ENCODE assay signal across 28 mouse cellular contexts in genomic region chr16:17835481-17835880, GRCm38 (mm10). TPM values are rescaled to one million over a fixed set of nuclear protein-coding genes. Genes with fewer than 3 reads are reported as not detected.
DNase-seq lines count a peak whose midpoint lies in the region; ATAC-seq and TF ChIP-seq lines count a peak whose summit lies in the region.
"Had no signal": no experiment of that assay in that cellular context is flagged by ENCODE, and none has a peak within 500 bp of the region (broad histone marks: within the 10 kb centered on the region; RNA-seq: fewer than 3 reads in every experiment).

No protein-coding gene starts in this region.

- no peaks in the 10 kb centered on the region for H3K9me3 ChIP-seq in hindbrain, embryonic 13.5 days
- no peaks in the 10 kb centered on the region for H3K9me3 ChIP-seq in hindbrain, embryonic 11.5 days (ENCODE audit: control insufficient read depth, low read length)
- H3K9me3 ChIP-seq: forebrain, embryonic 13.5 days; heart, embryonic 13.5 days; neural tube, embryonic 12.5 days had no signal

- no peak overlapping the region for H3K4me3 ChIP-seq in hindbrain, embryonic 13.5 days
- H3K4me3 ChIP-seq in hindbrain, embryonic 11.5 days (ENCODE audit: low read depth, low read length), result no peak overlapping the region
- peak overlapping the region; percentile 7 for H3K4me3 ChIP-seq in testis, adult 2 months (ENCODE audit: control insufficient read depth, low read depth, low read length)
- H3K4me3 ChIP-seq: forebrain, embryonic 13.5 days; heart, embryonic 13.5 days; left cerebral cortex, adult 2 months; neural tube, embryonic 12.5 days had no signal

- WGBS in hindbrain, embryonic 13.5 days, result 49% methylated on average over 13 of the region's 13 CpGs
- 51% methylated on average over 13 of the region's 13 CpGs for whole genome bisulfite sequencing in hindbrain, embryonic 11.5 days

- H3K27me3 ChIP-seq in hindbrain, embryonic 13.5 days, result peaks cover 80% of the 10 kb centered on the region
- H3K27me3 ChIP-seq in hindbrain, embryonic 11.5 days (ENCODE audit: control insufficient read depth, insufficient read depth, low read length), result peaks cover 57% of the 10 kb centered on the region
- no peaks in the 10 kb centered on the region for H3K27me3 ChIP-seq in testis, adult 2 months (ENCODE audit: control insufficient read depth, insufficient read depth, low read length)

- no peak for ATAC-seq in hindbrain, embryonic 13.5 days (ENCODE audit: low FRiP score)
- no peak for ATAC-seq in hindbrain, embryonic 11.5 days (ENCODE audit: low FRiP score)
- ATAC-seq: forebrain, embryonic 13.5 days; liver, postnatal 0 days had no signal

- H3K9ac ChIP-seq in hindbrain, embryonic 13.5 days, result peak overlapping the region; percentile 15; the same call in 1 of the 2 replicates
- no peak overlapping the region for H3K9ac ChIP-seq in hindbrain, embryonic 11.5 days (ENCODE audit: low read depth, low read length)
- H3K9ac ChIP-seq: forebrain, embryonic 13.5 days; heart, embryonic 13.5 days; liver, postnatal 0 days; neural tube, embryonic 12.5 days had no signal

- H3K4me1 ChIP-seq in hindbrain, embryonic 13.5 days (replicated peaks), result peaks cover 31% of the 10 kb centered on the region
- peaks cover 3% of the 10 kb centered on the region for H3K4me1 ChIP-seq in hindbrain, embryonic 11.5 days (replicated peaks; ENCODE audit: control insufficient read depth, insufficient read depth, low read length)
- peaks cover 25% of the 10 kb centered on the region for H3K4me1 ChIP-seq in testis, adult 2 months (ENCODE audit: control insufficient read depth, insufficient read depth, low read length)

- DNase-seq in adrenal gland, adult 2 months, result peak; percentile 18
- no peak for DNase-seq in adrenal gland, adult 8-10 months
- DNase-seq in hindbrain, embryonic 11.5 days (ENCODE audit: low spot score), result no peak
- DNase-seq in kidney, postnatal 14 days, result peak; percentile 47
- DNase-seq in kidney, adult 9 months, result no peak
- no peak for DNase-seq in testis, postnatal 14 days (ENCODE audit: low spot score)
- DNase-seq: adrenal gland, postnatal 25 days; heart, adult 11 months; layer of hippocampus, adult 9-11 months; left cerebral cortex, postnatal 4 days; liver, postnatal 0 days; lung, postnatal 10 days; right cerebral cortex, postnatal 25 days; thymus, adult 2 months had no signal

- H3K36me3 ChIP-seq in hindbrain, embryonic 13.5 days, result peaks cover 16% of the 10 kb centered on the region
- no peaks in the 10 kb centered on the region for H3K36me3 ChIP-seq in hindbrain, embryonic 11.5 days (ENCODE audit: control insufficient read depth, insufficient read depth, low read length)
- H3K36me3 ChIP-seq in testis, adult 2 months (ENCODE audit: control insufficient read depth, insufficient read depth, low read length), result no peaks in the 10 kb centered on the region

- no peak overlapping the region for H3K27ac ChIP-seq in hindbrain, embryonic 13.5 days
- no peak overlapping the region for H3K27ac ChIP-seq in hindbrain, embryonic 11.5 days (ENCODE audit: low read depth, low read length)
- H3K27ac ChIP-seq in testis, adult 2 months (ENCODE audit: control insufficient read depth, insufficient read depth, low read depth, low read length), result no peak overlapping the region
- H3K27ac ChIP-seq: forebrain, embryonic 13.5 days; heart, embryonic 13.5 days; left cerebral cortex, adult 2 months; neural tube, embryonic 12.5 days had no signal

- no peak for TF ChIP-seq CTCF in testis, adult 2 months (IDR thresholded peaks at IDR 0.05; ENCODE audit: control insufficient read depth, insufficient read depth, insufficient replicate concordance, low read depth, low read length)

- TF ChIP-seq POLR2A in testis, adult 2 months (IDR thresholded peaks at IDR 0.05; ENCODE audit: control insufficient read depth, low read depth, low read length), result no peak

- no peak overlapping the region for H3K4me2 ChIP-seq in hindbrain, embryonic 13.5 days
- no peak overlapping the region for H3K4me2 ChIP-seq in hindbrain, embryonic 11.5 days (replicated peaks; ENCODE audit: low read depth, low read length)
- H3K4me2 ChIP-seq: forebrain, embryonic 13.5 days; heart, embryonic 13.5 days had no signal

RNA-seq across cellular contexts. Expression of gene B830017H08Rik, which starts 2.6 kb away (rescaled TPM):
- total RNA-seq in adrenal gland, adult 2 months (2021), result not detected
- polyA plus RNA-seq in adrenal gland, adult 2 months (2012; rRNA removed), result not detected in 2 replicates
- not detected for total RNA-seq in adrenal gland, adult 8-10 months (2022)
- polyA plus RNA-seq in hindbrain, embryonic 13.5 days (2015; fragmentation: Nextera tagmentation; extraction: Ambion mirVana), result 2.1 and 2.2 TPM in 2 replicates
- 0.20 and 0.49 TPM in 2 replicates for polyA plus RNA-seq in hindbrain, embryonic 11.5 days (2014; fragmentation: Nextera tagmentation; extraction: Ambion mirVana)
- polyA plus RNA-seq in testis, adult 2 months (2012; rRNA removed), result 4.5 and 5.6 TPM in 2 replicates
- total RNA-seq: adrenal gland, postnatal 25 days; gastrocnemius, adult 8-10 months; heart, postnatal 25 days; liver, adult 2 months; megakaryocyte, adult 5-6 weeks; monocyte, adult 5-6 weeks had no signal
- polyA plus RNA-seq: heart, embryonic 13.5 days; intestine, embryonic 14.5 days; liver, adult 2 months; liver, postnatal 0 days; spleen, adult 2 months; stomach, embryonic 14.5 days; thymus, adult 2 months had no signal

RNA-seq across cellular contexts. Expression of gene Car15, which starts 2.7 kb away (rescaled TPM):
- 1 to 10 TPM; 1.7 to 3.8 TPM for total RNA-seq in adrenal gland, adult 2 months (2021)
- polyA plus RNA-seq in adrenal gland, adult 2 months (2012; rRNA removed), result 5.1 and 5.5 TPM in 2 replicates
- 1 to 10 TPM in 3 of 4 experiments, under 1 TPM in 1; 0.94 to 3.6 (median 2.3) TPM for total RNA-seq in adrenal gland, adult 8-10 months (2022)
- polyA plus RNA-seq in hindbrain, embryonic 13.5 days (2015; fragmentation: Nextera tagmentation; extraction: Ambion mirVana), result 4.5 and 4.8 TPM in 2 replicates
- 1.8 and 2.9 TPM in 2 replicates for polyA plus RNA-seq in hindbrain, embryonic 11.5 days (2014; fragmentation: Nextera tagmentation; extraction: Ambion mirVana)
- polyA plus RNA-seq in testis, adult 2 months (2012; rRNA removed), result 13.9 and 17.9 TPM in 2 replicates

RNA-seq across cellular contexts. Expression of gene Scarf2, which starts 38.4 kb away (rescaled TPM):
- total RNA-seq in adrenal gland, adult 2 months (2021), result 10 to 100 TPM in 1 of 2 experiments, 1 to 10 TPM in 1; 8.4 to 15.9 TPM
- 61.7 and 75.1 TPM in 2 replicates for polyA plus RNA-seq in adrenal gland, adult 2 months (2012; rRNA removed)
- total RNA-seq in adrenal gland, adult 8-10 months (2022), result 10 to 100 TPM; 11.8 to 14.9 (median 13.1) TPM
- 1.6 and 2.0 TPM in 2 replicates for polyA plus RNA-seq in hindbrain, embryonic 13.5 days (2015; fragmentation: Nextera tagmentation; extraction: Ambion mirVana)
- polyA plus RNA-seq in hindbrain, embryonic 11.5 days (2014; fragmentation: Nextera tagmentation; extraction: Ambion mirVana), result 6.4 and 7.2 TPM in 2 replicates
- 4.1 and 5.6 TPM in 2 replicates for polyA plus RNA-seq in testis, adult 2 months (2012; rRNA removed)
- total RNA-seq: monocyte, adult 5-6 weeks had no signal

RNA-seq across cellular contexts. Expression of gene Gm20518, which starts 56.0 kb away (rescaled TPM):
- under 1 TPM in 1 of 2 experiments, not detected in 1; 0.09 TPM for total RNA-seq in adrenal gland, adult 2 months (2021)
- 0.58 and 0.67 TPM in 2 replicates for polyA plus RNA-seq in adrenal gland, adult 2 months (2012; rRNA removed)
- under 1 TPM; 0.23 to 0.73 (median 0.33) TPM for total RNA-seq in adrenal gland, adult 8-10 months (2022)
- polyA plus RNA-seq in hindbrain, embryonic 13.5 days (2015; fragmentation: Nextera tagmentation; extraction: Ambion mirVana), result 0.63 and 0.65 TPM in 2 replicates
- 0.15 and 0.29 TPM in 2 replicates for polyA plus RNA-seq in hindbrain, embryonic 11.5 days (2014; fragmentation: Nextera tagmentation; extraction: Ambion mirVana)
- polyA plus RNA-seq in testis, adult 2 months (2012; rRNA removed), result 3.1 and 3.2 TPM in 2 replicates
- polyA plus RNA-seq: liver, postnatal 0 days had no signal

RNA-seq across cellular contexts. Expression of gene Tssk1, which starts 58.5 kb away (rescaled TPM):
- not detected for total RNA-seq in adrenal gland, adult 2 months (2021)
- polyA plus RNA-seq in adrenal gland, adult 2 months (2012; rRNA removed), result 0.03 TPM in 1 of 2 replicates, not detected in the other
- total RNA-seq in adrenal gland, adult 8-10 months (2022), result under 1 TPM in 3 of 4 experiments, not detected in 1; 0.08 to 0.17 (median 0.12) TPM
- polyA plus RNA-seq in hindbrain, embryonic 13.5 days (2015; fragmentation: Nextera tagmentation; extraction: Ambion mirVana), result 0.05 and 0.10 TPM in 2 replicates
- 0.04 and 0.11 TPM in 2 replicates for polyA plus RNA-seq in hindbrain, embryonic 11.5 days (2014; fragmentation: Nextera tagmentation; extraction: Ambion mirVana)
- 175 and 177 TPM in 2 replicates for polyA plus RNA-seq in testis, adult 2 months (2012; rRNA removed)
- total RNA-seq: left cerebral cortex, adult 2 months; left cerebral cortex, postnatal 4 days; megakaryocyte, adult 5-6 weeks had no signal
- polyA plus RNA-seq: intestine, embryonic 14.5 days; spleen, adult 2 months had no signal

Comparison
In these comparisons a context has a peak if more than half of its experiments do, and no peak if none do; other contexts are left out.
1. DNase-seq: peak in adrenal gland, adult 2 months (single experiment) and kidney, postnatal 14 days (single experiment); none in adrenal gland, adult 8-10 months (single experiment), hindbrain, embryonic 11.5 days (single experiment), kidney, adult 9 months (single experiment) and testis, postnatal 14 days (single experiment).